Mouse (Mus musculus) lung, postnatal 0 days (tissue): ENCODE measurements at regions not wholly inside any gene's neighbourhood (a gene's known extent, or its start where the extent isn't known, plus 50 kb on each side); places are given as distances from the start of the nearest gene placed in this dataset.
A peak's percentile ranks its signal among the peaks of the same experiment; 100 is the strongest.

Source experiments
- ATAC-seq: fragments of 200-750 bp; cut with Nextera tagmentation; 2 replicates; pipeline ENCODE4 v1.8.0; 2017; ENCODE audit warnings: moderate library complexity
- DNase-seq: peaks from one replicate; pipeline ENCODE4 v3.0.0-alpha.2; 2016; ENCODE audit warnings: low spot score
- H3K27ac ChIP-seq: fragments of 300-500 bp; sonication (generic); 2 replicates; pipeline ENCODE4 v1.5.1; 2014; ENCODE audit warnings: antibody characterized with exemption, mild to moderate bottlenecking, low read length, mixed read lengths
- H3K27me3 ChIP-seq: fragments of 300-500 bp; sonication (generic); replicated peaks from 2 replicates; pipeline ENCODE4 v1.6.1; 2014; ENCODE audit warnings: low read length, mixed read lengths; ENCODE audit not compliant: insufficient read depth
- H3K36me3 ChIP-seq: fragments of 300-500 bp; sonication (generic); 2 replicates; pipeline ENCODE4 v1.6.1; 2014; ENCODE audit warnings: low read length, mixed read lengths; ENCODE audit not compliant: insufficient read depth
- H3K4me1 ChIP-seq: fragments of 300-500 bp; sonication (generic); 2 replicates; pipeline ENCODE4 v1.6.1; 2014; ENCODE audit warnings: antibody characterized with exemption, low read depth, low read length, mixed read lengths; ENCODE audit not compliant: insufficient read depth
- H3K4me2 ChIP-seq: fragments of 300-500 bp; sonication (generic); replicated peaks from 2 replicates; pipeline ENCODE4 v1.6.1; 2014; ENCODE audit warnings: low read depth, mild to moderate bottlenecking, low read length, moderate library complexity, mixed read lengths
- H3K4me3 ChIP-seq: fragments of 300-500 bp; sonication (generic); 2 replicates; pipeline ENCODE4 v1.5.1; 2014; ENCODE audit warnings: low read depth, low read length
- H3K9ac ChIP-seq: fragments of 300-500 bp; sonication (generic); replicated peaks from 2 replicates; pipeline ENCODE4 v1.6.1; 2014; ENCODE audit warnings: low read depth, mild to moderate bottlenecking
- H3K9me3 ChIP-seq: fragments of 300-500 bp; sonication (generic); 2 replicates; pipeline ENCODE4 v1.6.1; 2016; ENCODE audit warnings: low read length, mixed read lengths
- CTCF ChIP-seq: IDR thresholded peaks from 2 replicates; pipeline ENCODE4 v1.5.1; 2016; ENCODE audit warnings: antibody characterized with exemption, mild to moderate bottlenecking
- EP300 ChIP-seq: IDR thresholded peaks from 2 replicates; pipeline ENCODE4 v1.6.1; 2016; ENCODE audit warnings: antibody characterized with exemption, mild to moderate bottlenecking, control low read depth
- WGBS: fragments of 180-500 bp; shearing (Covaris S2); extraction: QIAGEN DNeasy Blood & Tissue Kit; methylation state at CpG from one replicate; pipeline ENCODE4 v1.1.7; 2014; 5-methylcytosine and 5-hydroxymethylcytosine counted together

- Histone ChIP-seq H3K9me3 (no peaks in the 10 kb centered on the region), H3K36me3 (no peaks in the 10 kb centered on the region), H3K9ac (no peak overlapping the region), H3K4me3 (no peak overlapping the region), H3K4me1 (peaks cover 10% of the 10 kb centered on the region), H3K27me3 (no peaks in the 10 kb centered on the region), H3K27ac (no peak overlapping the region), H3K4me2 (no peak overlapping the region)
- WGBS: 1% methylated on average over 6 of the region's 7 CpGs
- TF ChIP-seq EP300 (0 out of 2 replicates have a peak, but pooled peaks have one; percentile 14), CTCF (no peak)
- peak; percentile 73 for DNase-seq
- peak; percentile 81 for ATAC-seq
Measured at GRCm38 (mm10) chr15:36901830-36902285, 105.7 kb downstream of the Zfp706 start.

DNA sequence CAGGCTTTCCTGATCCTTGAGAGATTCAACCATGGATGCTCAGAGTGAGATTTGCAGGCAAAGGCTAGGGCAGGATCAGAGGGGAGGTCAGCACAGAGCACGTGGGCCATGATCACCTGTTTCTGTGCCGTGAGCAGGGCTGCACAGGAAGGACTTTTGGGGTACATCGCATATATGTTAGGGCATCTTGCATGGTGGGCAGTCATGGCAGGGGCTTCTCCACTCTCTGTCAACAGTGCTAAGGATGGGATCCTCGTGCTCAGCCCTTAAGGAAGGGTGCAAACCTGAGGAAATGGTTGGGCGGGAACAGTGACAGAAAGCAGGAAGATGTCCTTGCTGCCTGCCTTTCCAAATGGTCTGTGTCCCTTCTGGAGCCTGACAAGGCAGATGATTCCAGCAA is 106.2 kb downstream of the Zfp706 start:
- peaks cover 10% of the 10 kb centered on the region for H3K4me1 ChIP-seq
- TF ChIP-seq CTCF (no peak), EP300 (no peak)
- H3K4me2 ChIP-seq: no peak overlapping the region
- WGBS: 66% methylated on average over 5 of the region's 5 CpGs
- no peaks in the 10 kb centered on the region for H3K36me3 ChIP-seq
- no peaks in the 10 kb centered on the region for H3K9me3 ChIP-seq
- ATAC-seq: no peak
- DNase-seq: no peak
- H3K9ac ChIP-seq: no peak overlapping the region
- no peaks in the 10 kb centered on the region for H3K27me3 ChIP-seq
- H3K27ac ChIP-seq: no peak overlapping the region
- H3K4me3 ChIP-seq: no peak overlapping the region

- no peak overlapping the region for H3K27ac ChIP-seq
- WGBS: 50% methylated on average over 2 of the region's 2 CpGs
- TF ChIP-seq EP300: no peak
- TF ChIP-seq CTCF: 0 out of 2 replicates have a peak, but pooled peaks have one; percentile 19
Measured at GRCm38 (mm10) chr15:36900940-36901339, 106.6 kb downstream of the Zfp706 start.

DNA sequence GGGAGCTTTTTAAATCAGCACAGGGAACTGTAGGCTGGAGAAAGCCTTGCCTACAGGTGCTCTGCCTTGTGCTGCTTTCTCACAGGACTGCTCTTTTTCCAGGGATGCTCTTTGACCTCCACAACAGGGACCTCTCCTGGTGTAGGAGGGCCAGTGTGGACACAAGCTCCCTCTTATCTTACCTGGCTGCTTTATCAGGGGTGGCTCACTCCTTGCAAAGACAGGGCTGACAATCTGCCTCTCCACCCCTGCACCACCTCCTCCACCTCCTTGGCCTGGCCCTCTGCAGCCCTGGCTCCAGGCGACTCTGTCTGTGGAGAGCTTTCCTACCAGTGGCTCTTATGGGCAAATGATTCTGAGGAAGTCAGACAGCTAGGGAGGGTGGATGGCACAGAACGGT is 107.7 kb downstream of the Zfp706 start:
- WGBS: 55% methylated on average over 2 of the region's 2 CpGs
- ATAC-seq (no peak), DNase-seq (no peak)
- Histone ChIP-seq H3K4me1 (peaks cover 10% of the 10 kb centered on the region), H3K27ac (no peak overlapping the region), H3K4me3 (no peak overlapping the region), H3K9me3 (no peaks in the 10 kb centered on the region), H3K9ac (no peak overlapping the region), H3K4me2 (no peak overlapping the region), H3K36me3 (no peaks in the 10 kb centered on the region), H3K27me3 (no peaks in the 10 kb centered on the region)
- TF ChIP-seq CTCF: no peak
- TF ChIP-seq EP300: no peak

More at GRCm38 (mm10) chr15:36900940-36901339, 106.6 kb downstream of the Zfp706 start:
- Histone ChIP-seq H3K4me3 (no peak overlapping the region), H3K9me3 (no peaks in the 10 kb centered on the region), H3K36me3 (no peaks in the 10 kb centered on the region), H3K4me2 (no peak overlapping the region), H3K4me1 (peaks cover 10% of the 10 kb centered on the region), H3K9ac (no peak overlapping the region), H3K27me3 (no peaks in the 10 kb centered on the region)
- DNase-seq (no peak), ATAC-seq (no peak)

DNA sequence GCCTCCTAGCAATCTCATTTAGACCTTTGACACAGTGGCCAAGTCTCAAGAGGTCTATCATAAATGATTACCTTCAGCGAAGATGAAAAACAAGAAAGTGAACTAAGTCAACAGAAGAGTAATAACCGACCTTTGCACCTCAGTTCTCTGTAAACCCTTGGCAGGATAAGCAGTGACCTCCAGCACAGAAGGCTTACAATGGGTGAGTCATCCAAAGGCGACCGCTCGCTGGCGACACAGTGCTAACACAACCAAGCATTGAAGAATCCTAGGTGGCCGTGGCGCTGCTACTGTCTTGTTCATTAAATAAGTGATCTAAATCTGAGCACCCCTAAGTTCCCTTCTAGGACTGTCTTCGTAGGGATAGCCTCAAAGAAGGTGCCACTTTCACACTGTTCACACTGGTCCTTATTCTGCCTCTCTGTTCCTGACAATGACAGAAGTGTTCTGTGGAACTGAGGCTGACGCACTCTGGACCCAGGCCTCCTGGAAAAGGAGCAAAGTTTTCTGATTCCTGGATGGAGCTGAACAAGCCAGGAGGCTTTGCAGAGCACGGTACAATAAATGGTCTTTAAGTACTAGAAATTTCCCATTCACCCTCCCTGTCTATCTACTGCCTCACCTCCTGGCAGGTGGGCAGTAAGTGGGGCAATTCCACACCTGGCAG is 108.6 kb downstream of the Zfp706 start:
- Histone ChIP-seq H3K9ac (no peak overlapping the region), H3K27me3 (no peaks in the 10 kb centered on the region), H3K4me1 (peaks cover 10% of the 10 kb centered on the region), H3K27ac (no peak overlapping the region), H3K9me3 (no peaks in the 10 kb centered on the region), H3K36me3 (no peaks in the 10 kb centered on the region), H3K4me2 (no peak overlapping the region), H3K4me3 (no peak overlapping the region)
- DNase-seq: no peak
- no peak for TF ChIP-seq CTCF
- no peak for TF ChIP-seq EP300
- ATAC-seq: no peak
- WGBS: 75% methylated on average over 11 of the region's 11 CpGs

DNA sequence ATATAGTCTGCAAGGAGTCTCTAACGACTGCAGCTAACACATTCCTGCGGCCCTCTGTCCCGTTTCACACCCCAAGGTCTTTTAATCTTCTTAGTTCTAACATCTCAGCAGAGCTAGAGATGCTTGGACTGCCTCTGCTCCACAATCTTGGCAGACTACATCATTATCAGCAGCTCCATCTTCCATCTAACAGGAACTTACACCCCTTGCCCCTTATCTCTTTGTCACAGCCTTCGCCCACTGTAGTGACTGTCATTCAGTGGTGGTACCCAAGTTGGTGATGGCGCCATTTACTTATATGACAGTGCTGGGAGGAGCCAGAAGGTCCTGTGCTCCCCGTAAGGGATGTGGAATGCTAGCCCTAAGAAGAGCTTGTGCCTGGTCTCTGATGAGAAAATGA is 109.2 kb downstream of the Zfp706 start:
- DNase-seq: no peak
- Histone ChIP-seq H3K4me3 (no peak overlapping the region), H3K9me3 (no peaks in the 10 kb centered on the region), H3K36me3 (no peaks in the 10 kb centered on the region), H3K27me3 (no peaks in the 10 kb centered on the region), H3K4me1 (peaks cover 10% of the 10 kb centered on the region), H3K9ac (no peak overlapping the region), H3K27ac (no peak overlapping the region), H3K4me2 (no peak overlapping the region)
- TF ChIP-seq EP300 (no peak), CTCF (no peak)
- ATAC-seq: no peak
- WGBS: 84% methylated on average over 6 of the region's 6 CpGs
